Mouse (Mus musculus) lung, postnatal 4 days (tissue): ENCODE measurements at regions not wholly inside any gene's neighbourhood (a gene's known extent, or its start where the extent isn't known, plus 50 kb on each side); places are given as distances from the start of the nearest gene placed in this dataset.
A peak's percentile ranks its signal among the peaks of the same experiment; 100 is the strongest.

Experiments
- DNase-seq, 2 experiments: peaks; one replicate each; pipeline ENCODE4 v3.0.0; 2021

- DNase-seq, result no peak
Measured at GRCm38 (mm10) chr14:102925769-102926443, 56.5 kb downstream of the Kctd12 start.

GRCm38 (mm10) chr14:102924674-102925073 is 57.8 kb downstream of the Kctd12 start:
- peak; percentile 31 to 33 for DNase-seq

GRCm38 (mm10) chr14:102922496-102922993 is 59.9 kb downstream of the Kctd12 start:
- DNase-seq, result no peak

GRCm38 (mm10) chr14:102920415-102920814 is 62.0 kb downstream of the Kctd12 start:
- DNase-seq, result no peak

- no peak for DNase-seq
Measured at GRCm38 (mm10) chr14:102919261-102919801, 63.1 kb downstream of the Kctd12 start.

- DNase-seq, result no peak
Measured at GRCm38 (mm10) chr14:102917929-102918328, 64.5 kb downstream of the Kctd12 start.

GRCm38 (mm10) chr14:102915918-102916317 is 66.5 kb downstream of the Kctd12 start:
- no peak for DNase-seq

GRCm38 (mm10) chr14:102911582-102911981 is 70.9 kb downstream of the Kctd12 start:
- no peak for DNase-seq

- no peak for DNase-seq
Measured at GRCm38 (mm10) chr14:102908990-102909389, 73.4 kb downstream of the Kctd12 start.

- DNase-seq, result no peak
Measured at GRCm38 (mm10) chr14:102907411-102908103, 74.9 kb downstream of the Kctd12 start.

- DNase-seq, result peak; percentile 25 to 37
Measured at GRCm38 (mm10) chr14:102906826-102907225, 75.6 kb downstream of the Kctd12 start.

- DNase-seq, result peak in 1 of 2 experiments; percentile 30
Measured at GRCm38 (mm10) chr14:102906286-102906685, 76.2 kb downstream of the Kctd12 start.

GRCm38 (mm10) chr14:102902906-102903305 is 79.5 kb downstream of the Kctd12 start:
- DNase-seq, result peak; percentile 20 to 36

- DNase-seq, result no peak
Measured at GRCm38 (mm10) chr14:102902236-102902635, 80.2 kb downstream of the Kctd12 start.

GRCm38 (mm10) chr14:102898445-102898844 is 84.0 kb downstream of the Kctd12 start:
- DNase-seq, result no peak

- DNase-seq, result no peak
Measured at GRCm38 (mm10) chr14:102897039-102897438, 85.4 kb downstream of the Kctd12 start.

- no peak for DNase-seq
Measured at GRCm38 (mm10) chr14:102896527-102896926, 85.9 kb downstream of the Kctd12 start.

GRCm38 (mm10) chr14:102893241-102893640 is 89.2 kb downstream of the Kctd12 start:
- no peak for DNase-seq

- no peak for DNase-seq
Measured at GRCm38 (mm10) chr14:102891552-102891951, 90.9 kb downstream of the Kctd12 start.

- DNase-seq, result no peak
Measured at GRCm38 (mm10) chr14:102885240-102885598, 97.2 kb downstream of the Kctd12 start.

- no peak for DNase-seq
Measured at GRCm38 (mm10) chr14:102884539-102885239, 97.7 kb downstream of the Kctd12 start.

- DNase-seq, result peak in 1 of 2 experiments; percentile 49
Measured at GRCm38 (mm10) chr14:102883344-102884122, 98.9 kb downstream of the Kctd12 start.
